Mouse (Mus musculus) spleen, adult 2 months (tissue): Measurements from ENCODE around the gene 1700007K13Rik.
"Not testable (repeated sequence)": the region's sequence is repeated elsewhere in the genome, so short reads cannot be mapped to it uniquely, and the experiment has no call there.

Experiments used
- CTCF ChIP-seq: fragments of 200-500 bp; IDR thresholded peaks from 2 replicates; pipeline ENCODE4 v1.5.1; 2011; ENCODE audit warnings: mild to moderate bottlenecking, inconsistent platforms; ENCODE audit not compliant: insufficient read depth, insufficient read length, insufficient replicate concordance; ENCODE audit errors: extremely low read depth
- POLR2A ChIP-seq: fragments of 200-500 bp; IDR thresholded peaks from 2 replicates; pipeline ENCODE4 v1.6.1; 2011; ENCODE audit warnings: low read depth, low read length, inconsistent platforms

GRCm38 (mm10) chr2:28472011-28472410 is 5.9 kb upstream of the 1700007K13Rik start:
- not testable (repeated sequence) for TF ChIP-seq POLR2A, CTCF
